Mouse (Mus musculus) spleen, adult 2 months (tissue): ENCODE measurements at regions not wholly inside any gene's neighbourhood (a gene's known extent, or its start where the extent isn't known, plus 50 kb on each side); places are given as distances from the start of the nearest gene placed in this dataset.

Experiments
- DNase-seq, 2 experiments: peaks; one replicate each; pipeline versions ENCODE4 v3.0.0 to v3.0.0-alpha.2; 2012 to 2021; ENCODE audit warnings: low spot score in 2 of 2, low read depth in 1 of 2
- H3K27ac ChIP-seq: fragments of 200-500 bp; 2 replicates; pipeline ENCODE4 v1.5.1; 2012; ENCODE audit warnings: low read length, inconsistent platforms; ENCODE audit not compliant: insufficient read depth
- H3K27me3 ChIP-seq: fragments of 200-500 bp; 2 replicates; pipeline ENCODE4 v1.6.1; 2012; ENCODE audit warnings: mild to moderate bottlenecking, moderate library complexity, low read length, inconsistent platforms; ENCODE audit not compliant: control insufficient read depth, insufficient read depth
- H3K36me3 ChIP-seq: fragments of 200-500 bp; 2 replicates; pipeline ENCODE4 v1.6.1; 2012; ENCODE audit warnings: mild to moderate bottlenecking, low read length, inconsistent platforms; ENCODE audit not compliant: control insufficient read depth, insufficient read depth
- H3K4me1 ChIP-seq: fragments of 200-500 bp; 2 replicates; pipeline ENCODE4 v1.6.1; 2011; ENCODE audit warnings: inconsistent platforms; ENCODE audit not compliant: control insufficient read depth, insufficient read depth, insufficient read length
- H3K4me3 ChIP-seq: fragments of 200-500 bp; 2 replicates; pipeline ENCODE4 v1.5.1; 2011; ENCODE audit warnings: mild to moderate bottlenecking, inconsistent platforms; ENCODE audit not compliant: insufficient read depth, insufficient read length; ENCODE audit errors: extremely low read depth
- CTCF ChIP-seq: fragments of 200-500 bp; IDR thresholded peaks from 2 replicates; pipeline ENCODE4 v1.5.1; 2011; ENCODE audit warnings: mild to moderate bottlenecking, inconsistent platforms; ENCODE audit not compliant: insufficient read depth, insufficient read length, insufficient replicate concordance; ENCODE audit errors: extremely low read depth
- POLR2A ChIP-seq: fragments of 200-500 bp; IDR thresholded peaks from 2 replicates; pipeline ENCODE4 v1.6.1; 2011; ENCODE audit warnings: low read depth, low read length, inconsistent platforms
- WGBS: fragments of 180-500 bp; shearing (Covaris S2); methylation state at CpG from one replicate; pipeline ENCODE4 v1.1.7; 2018; 5-methylcytosine and 5-hydroxymethylcytosine counted together

DNA sequence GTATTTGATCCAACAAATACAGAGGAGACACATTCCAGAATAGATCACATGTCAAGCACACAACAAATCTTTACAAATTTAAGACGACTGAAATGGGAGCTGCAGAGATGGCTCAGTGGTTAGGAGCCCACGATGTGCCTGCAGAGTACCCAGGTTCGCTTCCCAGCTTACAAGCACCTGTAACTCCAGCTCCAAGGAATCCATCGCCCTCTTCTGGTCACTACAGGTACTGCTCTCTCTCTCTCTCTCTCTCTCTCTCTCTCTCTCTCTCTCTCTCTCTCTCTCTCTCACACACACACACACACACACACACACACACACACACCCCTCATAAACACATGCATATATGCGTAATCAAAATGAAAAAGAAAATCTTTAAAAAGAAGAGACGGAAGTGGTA is 74.3 kb upstream of the Exoc4 start:
- H3K4me1 ChIP-seq: no peaks in the 10 kb centered on the region
- H3K4me3 ChIP-seq: no peak overlapping the region
- H3K27me3 ChIP-seq: no peaks in the 10 kb centered on the region
- TF ChIP-seq POLR2A (no peak), CTCF (0 out of 2 replicates have a peak, but pooled peaks have one; percentile 12)
- no peak overlapping the region for H3K27ac ChIP-seq
- no peaks in the 10 kb centered on the region for H3K36me3 ChIP-seq
- WGBS: 63% methylated on average over 6 of the region's 6 CpGs
- DNase-seq: no peak

- no peaks in the 10 kb centered on the region for H3K27me3 ChIP-seq
- H3K27ac ChIP-seq: no peak overlapping the region
- H3K36me3 ChIP-seq: no peaks in the 10 kb centered on the region
- no peak overlapping the region for H3K4me3 ChIP-seq
- TF ChIP-seq CTCF: no peak
- no peak for TF ChIP-seq POLR2A
- no peak for DNase-seq
- no peaks in the 10 kb centered on the region for H3K4me1 ChIP-seq
- WGBS: 87% methylated on average over 11 of the region's 11 CpGs
Observed at GRCm38 (mm10) chr6:33189521-33190246, 59.2 kb upstream of the Exoc4 start.

DNA sequence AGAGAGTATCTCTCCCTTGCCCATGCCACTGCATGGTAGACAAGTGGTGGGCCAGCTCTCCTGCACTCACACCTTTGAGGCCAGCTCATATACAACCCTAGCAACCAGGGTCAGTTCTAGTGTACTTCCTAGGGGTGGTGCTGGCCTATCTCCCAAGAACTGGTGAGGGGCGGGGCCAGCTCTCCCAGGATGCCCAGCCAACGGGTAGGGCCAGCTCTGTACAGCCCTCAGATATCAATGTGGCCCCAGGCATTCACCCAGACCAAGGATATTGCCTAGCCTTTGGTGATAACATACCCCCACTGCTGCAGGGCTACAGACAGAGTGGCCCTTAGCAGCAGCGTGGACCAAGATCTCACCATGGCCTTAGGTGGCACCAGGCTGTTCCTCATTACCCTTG is 55.1 kb upstream of the Exoc4 start:
- WGBS: 83% methylated on average over 3 of the region's 3 CpGs
- no peaks in the 10 kb centered on the region for H3K4me1 ChIP-seq
- H3K36me3 ChIP-seq: no peaks in the 10 kb centered on the region
- no peaks in the 10 kb centered on the region for H3K27me3 ChIP-seq
- H3K27ac ChIP-seq: no peak overlapping the region
- no peak for TF ChIP-seq POLR2A
- TF ChIP-seq CTCF: no peak
- H3K4me3 ChIP-seq: no peak overlapping the region
- DNase-seq: no peak
